Mouse (Mus musculus) CH12.LX (cell line): ENCODE measurements at regions not wholly inside any gene's neighbourhood (a gene's known extent, or its start where the extent isn't known, plus 50 kb on each side); places are given as distances from the start of the nearest gene placed in this dataset.
A peak's percentile ranks its signal among the peaks of the same experiment; 100 is the strongest.

ENCODE experiments used
- DNase-seq: peaks from one replicate; pipeline ENCODE4 v3.0.0-alpha.2; 2013; ENCODE audit errors: extremely low read depth
- H3K27ac ChIP-seq: 2 replicates; pipeline ENCODE4 v1.5.1; 2012; ENCODE audit warnings: low read depth, mild to moderate bottlenecking, control low read depth, moderate library complexity; ENCODE audit not compliant: insufficient read depth
- H3K27me3 ChIP-seq: replicated peaks from 2 replicates; pipeline ENCODE3; 2012; ENCODE audit warnings: inconsistent platforms
- H3K36me3 ChIP-seq, 2 experiments: replicated peaks in 1 of 2; 2 replicates each; pipeline versions ENCODE3 to v1.6.1; 2012; ENCODE audit warnings: inconsistent platforms in 1 of 2, low read length in 1 of 2, mild to moderate bottlenecking in 1 of 2, mixed read lengths in 1 of 2, moderate library complexity in 1 of 2; ENCODE audit not compliant: control insufficient read depth in 1 of 2, insufficient read depth in 1 of 2
- H3K4me1 ChIP-seq, 2 experiments: 2 replicates each; pipeline ENCODE4 v1.6.1; 2012; ENCODE audit warnings: inconsistent platforms in 1 of 2, moderate library complexity in 1 of 2; ENCODE audit not compliant: insufficient read depth in 2 of 2, control insufficient read depth in 1 of 2
- H3K4me2 ChIP-seq: 2 replicates; pipeline ENCODE4 v1.6.1; 2012; ENCODE audit warnings: low read depth, mild to moderate bottlenecking, control low read depth; ENCODE audit not compliant: poor library complexity, insufficient read depth, severe bottlenecking
- H3K4me3 ChIP-seq, 3 experiments: fragments of 150-350 bp in 1 of 3; sonication (generic) in 1 of 3; replicated peaks in 1 of 3; 2 replicates each; pipeline versions ENCODE3 to v1.5.1; 2011 to 2012; ENCODE audit warnings: low read depth in 2 of 3, low read length in 2 of 3, mild to moderate bottlenecking in 2 of 3, moderate library complexity in 2 of 3, control low read depth in 1 of 3, improper control_type of control experiment in 1 of 3, inconsistent platforms in 1 of 3, mixed read lengths in 1 of 3; ENCODE audit not compliant: poor library complexity in 1 of 3
- H3K79me2 ChIP-seq: replicated peaks from 2 replicates; pipeline ENCODE4 v1.6.1; 2012; ENCODE audit warnings: mild to moderate bottlenecking, moderate library complexity; ENCODE audit not compliant: control insufficient read depth, poor library complexity, insufficient read depth, severe bottlenecking; ENCODE audit errors: extremely low read depth
- H3K9ac ChIP-seq: 2 replicates; pipeline ENCODE4 v1.6.1; 2012; ENCODE audit warnings: low read depth, mild to moderate bottlenecking, control low read depth, moderate library complexity; ENCODE audit not compliant: insufficient read depth
- H3K9me3 ChIP-seq: replicated peaks from 2 replicates; pipeline ENCODE3; 2012; ENCODE audit warnings: low read length, inconsistent platforms, mixed read lengths
- BHLHE40 ChIP-seq: IDR thresholded peaks from 2 replicates; pipeline ENCODE4 v1.6.1; 2011; ENCODE audit warnings: mild to moderate bottlenecking, low read depth, low read length, improper control_type of control experiment
- CHD2 ChIP-seq: IDR thresholded peaks from 2 replicates; pipeline ENCODE4 v1.6.1; 2011; ENCODE audit warnings: low read length, improper control_type of control experiment
- ELF1 ChIP-seq: IDR thresholded peaks from 2 replicates; pipeline ENCODE4 v1.6.1; 2014; ENCODE audit warnings: low read depth, mild to moderate bottlenecking, inconsistent platforms, low read length, improper control_type of control experiment
- EP300 ChIP-seq: IDR thresholded peaks from 2 replicates; pipeline ENCODE4 v1.6.1; 2011; ENCODE audit warnings: low read length, improper control_type of control experiment
- ETS1 ChIP-seq: conservative IDR thresholded peaks from 2 replicates; pipeline ENCODE4 v1.6.1; 2012; ENCODE audit warnings: low read depth, mild to moderate bottlenecking, inconsistent platforms, low read length, improper control_type of control experiment, moderate library complexity
- HCFC1 ChIP-seq: IDR thresholded peaks from 2 replicates; pipeline ENCODE4 v1.6.1; 2012; ENCODE audit warnings: low read depth, mild to moderate bottlenecking, inconsistent platforms, low read length, improper control_type of control experiment
- IRF4 ChIP-seq: IDR thresholded peaks from 2 replicates; pipeline ENCODE4 v1.6.1; 2014; ENCODE audit warnings: low read depth, mild to moderate bottlenecking, inconsistent platforms, low read length, improper control_type of control experiment
- MAFK ChIP-seq: IDR thresholded peaks from 2 replicates; pipeline ENCODE4 v1.6.1; 2011; ENCODE audit warnings: low read length, improper control_type of control experiment; ENCODE audit not compliant: insufficient replicate concordance
- MAZ ChIP-seq: IDR thresholded peaks from 2 replicates; pipeline ENCODE4 v1.6.1; 2012; ENCODE audit warnings: low read depth, mild to moderate bottlenecking, inconsistent platforms, low read length, improper control_type of control experiment, moderate library complexity
- MEF2A ChIP-seq: IDR thresholded peaks from 2 replicates; pipeline ENCODE4 v1.6.1; 2014; ENCODE audit warnings: low read depth, mild to moderate bottlenecking, inconsistent platforms, low read length, improper control_type of control experiment, borderline replicate concordance
- POLR2AphosphoS2 ChIP-seq: IDR thresholded peaks from 2 replicates; pipeline ENCODE4 v1.6.1; 2011; ENCODE audit warnings: low read depth, low read length, improper control_type of control experiment
- SIN3A ChIP-seq: IDR thresholded peaks from 2 replicates; pipeline ENCODE4 v1.6.1; 2012; ENCODE audit warnings: low read length, improper control_type of control experiment, inconsistent platforms
- TBP ChIP-seq: conservative IDR thresholded peaks from 2 replicates; pipeline ENCODE4 v1.6.1; 2011; ENCODE audit warnings: low read depth, low read length, improper control_type of control experiment
- TCF12 ChIP-seq: IDR thresholded peaks from 2 replicates; pipeline ENCODE4 v1.6.1; 2014; ENCODE audit warnings: low read depth, mild to moderate bottlenecking, inconsistent platforms, low read length, improper control_type of control experiment
- USF2 ChIP-seq: conservative IDR thresholded peaks from 2 replicates; pipeline ENCODE4 v1.6.1; 2011; ENCODE audit warnings: low read depth, low read length, improper control_type of control experiment
- ZC3H11A ChIP-seq: IDR thresholded peaks from 2 replicates; pipeline ENCODE4 v1.6.1; 2012; ENCODE audit warnings: low read depth, mild to moderate bottlenecking, inconsistent platforms, low read length, improper control_type of control experiment
- ZNF384 ChIP-seq: IDR thresholded peaks from 2 replicates; pipeline ENCODE4 v1.6.1; 2012; ENCODE audit warnings: low read depth, low read length, improper control_type of control experiment, inconsistent platforms
- dilution Hi-C: fragments of 300-500 bp; cut with MboI; formaldehyde crosslinking; loops from 2 replicates; pipeline ENCODE4 v1.14.3; 2020; ENCODE audit warnings: low sequenced_read_pairs; ENCODE audit not compliant: extremely low pct_unique_long_range_greater_than_20kb, extremely low pct_ligation_motif_present
- in situ Hi-C: fragments of 300-500 bp; cut with MboI; formaldehyde crosslinking; loops from 3 replicates; pipeline ENCODE4 v1.14.3; 2019; ENCODE audit warnings: low sequenced_read_pairs, low pct_ligation_motif_present, low pct_unique_long_range_greater_than_20kb, mixed read lengths

DNA sequence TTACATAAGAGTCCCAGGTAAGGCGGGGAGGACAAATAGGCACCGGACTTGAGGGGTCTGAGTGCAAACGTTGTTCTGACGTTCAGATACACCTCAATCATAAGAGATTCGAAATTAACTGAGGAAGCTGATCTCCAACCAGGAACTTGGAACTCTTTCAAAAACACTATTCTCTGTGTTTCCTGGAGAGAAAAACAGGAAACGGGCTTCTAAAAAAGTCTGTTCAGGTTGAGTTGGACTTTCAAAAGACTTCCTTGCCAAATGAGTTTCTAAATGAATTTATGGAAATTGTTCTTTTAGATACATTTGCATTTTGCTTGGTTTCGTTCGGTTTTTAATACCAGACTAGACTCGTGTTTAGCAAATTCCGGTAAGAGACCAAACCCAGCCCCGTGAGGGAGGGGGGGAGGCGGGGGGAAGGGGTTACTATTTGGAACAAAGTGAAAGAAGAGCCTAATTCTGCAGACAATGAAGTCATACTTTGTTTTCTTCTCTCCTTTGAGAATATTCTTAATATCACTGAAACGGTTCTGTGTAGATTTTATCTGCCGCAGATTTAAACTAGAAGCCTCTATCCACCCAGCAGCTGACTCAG is 432.3 kb upstream of the Acvr2a start:
- Histone ChIP-seq H3K4me1 (peaks cover 0 to 4% of the 10 kb centered on the region in 2 experiments; a peak in 1 of 4 replicates), H3K79me2 (no peaks in the 10 kb centered on the region), H3K9ac (no peak overlapping the region; the same call in 1 of the 2 replicates), H3K36me3 (no peaks in the 10 kb centered on the region), H3K27me3 (no peaks in the 10 kb centered on the region), H3K9me3 (no peaks in the 10 kb centered on the region), H3K4me3 (no peak overlapping the region), H3K4me2 (peak overlapping the region; percentile 74; the same call in 1 of the 2 replicates), H3K27ac (no peak overlapping the region)
- TF ChIP-seq EP300 (peak; percentile 54; the same call in 1 of the 2 replicates), BHLHE40 (0 out of 2 replicates have a peak, but pooled peaks have one; percentile 31), ZC3H11A (no peak), POLR2AphosphoS2 (no peak), MAFK (no peak), MEF2A (0 out of 2 replicates have a peak, but pooled peaks have one; percentile 35), TBP (no peak), TCF12 (no peak), USF2 (no peak), IRF4 (peak; percentile 62; the same call in 1 of the 2 replicates), ETS1 (0 out of 2 replicates have a peak, but pooled peaks have one; percentile 18)
- DNase-seq = peak; percentile 26
- in situ Hi-C loops (no loop called here), dilution Hi-C loops (no loop called here)

DNA sequence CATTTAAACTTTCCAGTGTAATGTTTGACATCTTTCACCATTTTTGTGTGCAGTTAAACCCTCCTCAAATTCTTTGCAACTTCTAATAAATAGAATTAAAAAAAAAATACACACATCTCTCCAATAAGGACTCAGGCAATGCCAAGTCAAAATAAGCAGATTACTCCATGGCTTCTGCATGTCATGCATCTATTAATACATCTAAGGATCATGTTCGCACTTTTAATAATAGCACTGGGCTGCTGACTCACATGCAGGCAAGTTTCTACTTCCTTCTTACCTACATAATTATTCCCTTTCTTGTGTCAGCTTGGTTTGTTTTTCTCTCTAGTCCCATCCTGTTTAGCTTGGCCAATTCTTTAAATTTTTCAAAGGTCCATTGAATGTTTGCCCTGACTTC is 415.4 kb upstream of the Acvr2a start:
- no peak for DNase-seq
- dilution Hi-C loops = no loop called here
- Histone ChIP-seq H3K79me2 (no peaks in the 10 kb centered on the region), H3K27me3 (no peaks in the 10 kb centered on the region), H3K9me3 (peaks cover 4% of the 10 kb centered on the region), H3K9ac (no peak overlapping the region), H3K4me2 (no peak overlapping the region), H3K36me3 (no peaks in the 10 kb centered on the region), H3K4me1 (no peaks in the 10 kb centered on the region), H3K27ac (no peak overlapping the region), H3K4me3 (no peak overlapping the region)
- in situ Hi-C loops = no loop called here
- TF ChIP-seq ZNF384 (no peak), HCFC1 (no peak), ELF1 (no peak), EP300 (no peak), SIN3A (no peak), CHD2 (no peak), MAZ (no peak)
